Mouse (Mus musculus) hindbrain, embryonic 11.5 days (tissue): ENCODE measurements around the gene Six3. TPM values are rescaled to one million over a fixed set of nuclear protein-coding genes. Genes with fewer than 3 reads are reported as not detected.

Experiments used
- ATAC-seq: fragments of 200-750 bp; cut with Nextera tagmentation; 2 replicates; pipeline ENCODE4 v1.8.0; 2017; ENCODE audit warnings: mild to moderate bottlenecking, moderate TSS enrichment, moderate library complexity; ENCODE audit not compliant: low FRiP score
- DNase-seq: peaks from one replicate; pipeline ENCODE4 v3.0.0-alpha.2; 2015; ENCODE audit warnings: low spot score
- H3K27ac ChIP-seq: fragments of 300-500 bp; sonication (generic); 2 replicates; pipeline ENCODE4 v1.5.1; 2014; ENCODE audit warnings: mild to moderate bottlenecking, low read depth, low read length
- H3K27me3 ChIP-seq: fragments of 300-500 bp; sonication (generic); 2 replicates; pipeline ENCODE4 v1.6.1; 2014; ENCODE audit warnings: mild to moderate bottlenecking, low read length, moderate library complexity, mixed read lengths; ENCODE audit not compliant: control insufficient read depth, insufficient read depth
- H3K36me3 ChIP-seq: fragments of 300-500 bp; sonication (generic); 2 replicates; pipeline ENCODE4 v1.6.1; 2014; ENCODE audit warnings: mild to moderate bottlenecking, low read length, moderate library complexity, mixed read lengths; ENCODE audit not compliant: control insufficient read depth, insufficient read depth
- H3K4me1 ChIP-seq: fragments of 300-500 bp; sonication (generic); replicated peaks from 2 replicates; pipeline ENCODE4 v1.6.1; 2014; ENCODE audit warnings: low read length, mixed read lengths; ENCODE audit not compliant: control insufficient read depth, insufficient read depth
- H3K4me2 ChIP-seq: fragments of 300-500 bp; sonication (generic); replicated peaks from 2 replicates; pipeline ENCODE4 v1.6.1; 2014; ENCODE audit warnings: mild to moderate bottlenecking, low read depth, low read length
- H3K4me3 ChIP-seq: fragments of 300-500 bp; sonication (generic); 2 replicates; pipeline ENCODE4 v1.5.1; 2014; ENCODE audit warnings: low read depth, low read length
- H3K9ac ChIP-seq: fragments of 300-500 bp; sonication (generic); 2 replicates; pipeline ENCODE4 v1.6.1; 2014; ENCODE audit warnings: low read depth, low read length
- H3K9me3 ChIP-seq: fragments of 300-500 bp; sonication (generic); 2 replicates; pipeline ENCODE4 v1.6.1; 2016; ENCODE audit warnings: low read length; ENCODE audit not compliant: control insufficient read depth
- WGBS: fragments of 180-500 bp; shearing (Covaris S2); extraction: QIAGEN DNeasy Blood & Tissue Kit; methylation state at CpG from one replicate; pipeline ENCODE4 v1.1.7; 2014; 5-methylcytosine and 5-hydroxymethylcytosine counted together
- polyA plus RNA-seq: library from polyadenylated mRNA; unstranded; fragments of >200 nt; fragmentation: Nextera tagmentation; extraction: Ambion mirVana; gene quantifications from 2 replicates; pipeline ENCODE4 v1.2.1, GENCODE M21; 2014

Six3 gene
- polyA plus RNA-seq = 0.09 and 0.18 TPM in 2 replicates

DNA sequence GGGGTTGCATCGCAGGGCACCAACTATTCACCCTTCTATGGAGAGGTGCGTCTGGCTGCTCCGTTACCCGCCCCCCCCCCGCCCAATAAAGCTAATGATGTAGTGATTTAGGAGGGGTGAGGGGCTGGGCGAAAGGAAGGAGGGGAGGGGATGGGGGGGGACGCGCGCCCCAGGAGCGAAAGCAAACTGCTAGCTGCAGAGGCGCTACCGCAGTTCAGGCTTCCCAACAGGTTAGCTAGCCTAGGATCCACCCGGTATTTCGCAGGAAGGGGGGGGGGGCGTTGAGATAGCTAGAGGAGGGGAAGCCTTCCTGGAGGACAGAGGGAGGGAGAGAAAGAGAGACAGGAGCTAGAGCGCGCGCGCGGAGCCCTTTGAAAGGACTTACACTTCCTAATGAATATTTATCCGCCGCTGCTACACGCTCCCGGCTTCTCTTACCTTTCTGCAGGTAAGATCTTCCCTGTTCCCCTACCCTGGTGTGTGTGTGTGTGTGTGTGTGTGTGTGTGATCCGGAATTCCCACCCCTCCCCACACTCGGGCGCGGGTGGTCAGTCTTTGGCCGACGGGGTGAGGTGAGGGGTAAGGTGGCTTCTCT is at the start of gene Six3:
Gene Six3 (plus strand): TSS at position 343 of the 595 bp plus-strand sequence.
- Histone ChIP-seq H3K36me3 (no peaks in the 10 kb centered on the region), H3K27me3 (peaks cover 99% of the 10 kb centered on the region), H3K4me2 (no peak within 1 kb of the TSS), H3K27ac (no peak within 1 kb of the TSS), H3K9ac (no peak within 1 kb of the TSS), H3K9me3 (no peaks in the 10 kb centered on the region), H3K4me3 (no peak within 1 kb of the TSS), H3K4me1 (no peaks in the 10 kb centered on the region; the same call in 1 of the 2 replicates)
- under 1% methylated on average over 20 of the region's 30 CpGs for WGBS
- ATAC-seq = no peak
- DNase-seq = peak; percentile 51

DNA sequence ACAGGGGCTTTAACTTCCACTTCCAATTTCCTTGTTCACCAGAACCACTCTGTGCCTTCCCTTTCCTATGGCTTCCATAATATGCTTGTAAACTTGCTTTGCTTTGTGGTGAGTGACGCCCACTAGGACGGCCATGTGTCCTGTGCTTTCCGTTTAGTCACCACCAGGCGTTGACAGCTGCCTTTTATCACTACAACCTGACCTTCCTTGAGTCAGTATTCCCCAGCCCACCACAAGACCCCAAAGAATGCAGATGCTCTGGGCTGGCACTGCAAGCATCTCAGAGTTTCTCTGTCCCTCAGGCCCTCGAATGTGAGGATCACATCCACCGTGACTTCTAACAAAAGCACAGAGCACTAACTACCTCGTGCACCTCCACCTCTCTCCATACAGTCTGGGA is 49.3 kb upstream of the Six3 start:
- H3K27me3 ChIP-seq = no peaks in the 10 kb centered on the region; the same call in 1 of the 2 replicates
- H3K9ac ChIP-seq = no peak overlapping the region
- H3K36me3 ChIP-seq = no peaks in the 10 kb centered on the region
- no peak overlapping the region for H3K4me3 ChIP-seq
- no peaks in the 10 kb centered on the region for H3K4me1 ChIP-seq
- 70% methylated on average over 7 of the region's 7 CpGs for WGBS
- no peak overlapping the region for H3K4me2 ChIP-seq
- ATAC-seq (no peak), DNase-seq (no peak)
- H3K9me3 ChIP-seq = no peaks in the 10 kb centered on the region
- no peak overlapping the region for H3K27ac ChIP-seq

DNA sequence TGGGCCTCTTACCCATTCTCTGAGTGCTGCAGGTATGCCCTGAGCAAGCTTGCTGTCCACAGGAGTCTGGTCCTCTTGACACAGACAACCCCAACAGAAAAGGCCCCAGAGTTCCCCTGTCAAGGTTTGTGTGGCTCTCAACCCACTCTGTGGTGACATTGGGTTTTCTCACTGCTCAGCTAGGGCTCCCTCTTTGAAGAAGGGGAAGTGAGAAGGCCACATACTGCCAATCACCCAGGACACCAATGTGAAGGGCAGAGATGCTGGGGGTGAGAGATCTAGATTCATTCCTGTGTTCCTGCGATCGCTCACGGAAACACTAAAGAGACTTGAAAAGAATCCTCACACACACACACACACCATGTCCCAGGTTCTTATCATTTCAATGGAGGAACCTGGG is 39.4 kb upstream of the Six3 start:
- Histone ChIP-seq H3K4me3 (no peak overlapping the region), H3K9ac (no peak overlapping the region), H3K9me3 (no peaks in the 10 kb centered on the region), H3K27ac (no peak overlapping the region), H3K4me1 (no peaks in the 10 kb centered on the region), H3K27me3 (no peaks in the 10 kb centered on the region), H3K36me3 (no peaks in the 10 kb centered on the region), H3K4me2 (no peak overlapping the region)
- ATAC-seq (no peak), DNase-seq (no peak)
- 87% methylated on average over 3 of the region's 3 CpGs for WGBS

DNA sequence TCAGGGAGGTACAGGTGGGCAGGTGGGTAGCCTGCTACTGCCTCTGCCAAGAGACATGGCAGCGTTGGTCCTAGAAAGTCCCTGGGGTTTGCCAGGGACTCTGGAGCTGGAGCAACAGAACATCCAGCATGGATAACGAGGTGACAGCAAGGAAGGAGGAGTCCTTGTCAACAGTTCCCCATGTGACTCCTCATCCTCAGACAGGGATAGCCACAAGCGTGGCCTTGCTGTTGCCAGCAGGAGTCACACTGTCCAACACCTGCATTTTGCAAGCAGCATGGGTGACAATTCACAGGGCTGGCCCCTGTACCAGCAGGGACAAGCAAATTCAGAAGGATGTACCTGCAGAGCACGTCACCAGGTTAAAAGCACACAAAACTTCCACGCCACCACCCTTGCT is 35.1 kb upstream of the Six3 start:
- H3K9me3 ChIP-seq = no peaks in the 10 kb centered on the region
- WGBS = 71% methylated on average over 5 of the region's 5 CpGs
- ATAC-seq (no peak), DNase-seq (no peak)
- no peak overlapping the region for H3K4me2 ChIP-seq
- no peaks in the 10 kb centered on the region for H3K4me1 ChIP-seq
- H3K36me3 ChIP-seq = no peaks in the 10 kb centered on the region
- no peak overlapping the region for H3K27ac ChIP-seq
- no peaks in the 10 kb centered on the region for H3K27me3 ChIP-seq
- no peak overlapping the region for H3K4me3 ChIP-seq
- H3K9ac ChIP-seq = no peak overlapping the region

DNA sequence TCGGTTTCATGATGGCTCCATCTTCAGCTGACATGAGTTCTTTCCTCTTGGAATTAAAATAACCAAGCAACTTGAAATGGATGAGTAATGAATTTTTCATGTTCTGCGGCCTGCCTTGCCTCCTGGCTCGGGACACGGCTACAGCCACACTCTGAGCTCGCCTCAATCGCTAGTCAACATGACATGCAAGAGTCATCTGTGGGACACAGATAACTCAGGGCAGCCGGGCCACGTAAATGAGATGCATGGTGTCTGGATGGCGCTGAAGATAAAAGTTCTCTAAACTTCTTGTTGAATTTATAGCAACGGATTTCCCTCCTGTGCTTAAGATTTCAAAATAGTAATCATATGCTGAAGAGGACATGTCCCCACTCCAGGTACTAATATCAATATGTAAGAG is 34.1 kb upstream of the Six3 start:
- Histone ChIP-seq H3K27ac (no peak overlapping the region), H3K27me3 (no peaks in the 10 kb centered on the region), H3K36me3 (no peaks in the 10 kb centered on the region), H3K9me3 (no peaks in the 10 kb centered on the region), H3K9ac (no peak overlapping the region), H3K4me2 (no peak overlapping the region), H3K4me3 (no peak overlapping the region), H3K4me1 (no peaks in the 10 kb centered on the region)
- no peak for ATAC-seq
- WGBS = 90% methylated on average over 10 of the region's 10 CpGs
- no peak for DNase-seq

DNA sequence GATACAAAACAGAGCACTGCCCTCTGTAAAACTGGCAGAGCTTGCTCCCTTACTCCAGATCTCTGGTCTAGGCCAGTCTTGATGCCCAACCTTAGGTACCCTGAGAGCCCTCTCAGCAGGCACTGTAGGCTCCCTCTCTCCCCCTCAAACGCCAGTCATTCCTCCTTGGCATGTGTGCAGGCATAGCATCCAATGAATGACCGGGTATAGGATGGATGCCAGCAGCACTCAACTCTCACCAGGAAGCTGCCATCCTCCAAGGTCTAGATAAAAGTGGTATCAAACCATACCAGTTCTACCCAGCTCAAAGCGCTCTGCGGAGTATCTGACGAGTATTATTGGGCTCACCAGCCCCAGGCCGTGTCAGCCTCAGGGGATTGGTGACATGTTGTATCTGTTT is 33.2 kb upstream of the Six3 start:
- DNase-seq (no peak), ATAC-seq (no peak)
- 94% methylated on average over 6 of the region's 6 CpGs for WGBS
- Histone ChIP-seq H3K9me3 (no peaks in the 10 kb centered on the region), H3K27me3 (no peaks in the 10 kb centered on the region), H3K27ac (no peak overlapping the region), H3K4me1 (no peaks in the 10 kb centered on the region), H3K4me3 (no peak overlapping the region), H3K4me2 (no peak overlapping the region), H3K36me3 (no peaks in the 10 kb centered on the region), H3K9ac (no peak overlapping the region)

DNA sequence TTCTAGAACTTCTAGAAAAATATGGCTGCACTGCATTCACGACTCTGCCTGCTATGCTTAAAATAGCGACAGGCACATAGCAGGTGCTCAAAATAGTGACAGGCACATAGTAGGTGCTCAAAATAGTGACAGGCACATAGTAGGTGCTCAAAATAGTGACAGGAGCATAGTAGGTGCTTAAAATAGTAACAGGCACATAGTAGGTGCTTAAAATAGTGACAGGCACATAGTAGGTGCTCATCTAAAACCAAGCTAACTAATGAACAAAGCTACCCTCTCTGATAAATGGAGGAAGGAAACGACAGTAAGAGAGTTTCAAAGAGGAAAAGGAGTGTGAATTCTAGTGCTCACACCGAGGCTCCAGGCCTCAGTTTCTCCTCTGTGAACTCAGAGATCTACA is 29.2 kb upstream of the Six3 start:
- Histone ChIP-seq H3K9ac (no peak overlapping the region), H3K27me3 (no peaks in the 10 kb centered on the region), H3K4me3 (no peak overlapping the region), H3K27ac (no peak overlapping the region), H3K36me3 (no peaks in the 10 kb centered on the region), H3K4me2 (no peak overlapping the region), H3K4me1 (no peaks in the 10 kb centered on the region), H3K9me3 (no peaks in the 10 kb centered on the region)
- no peak for DNase-seq
- 89% methylated on average over 4 of the region's 4 CpGs for WGBS
- ATAC-seq = no peak

DNA sequence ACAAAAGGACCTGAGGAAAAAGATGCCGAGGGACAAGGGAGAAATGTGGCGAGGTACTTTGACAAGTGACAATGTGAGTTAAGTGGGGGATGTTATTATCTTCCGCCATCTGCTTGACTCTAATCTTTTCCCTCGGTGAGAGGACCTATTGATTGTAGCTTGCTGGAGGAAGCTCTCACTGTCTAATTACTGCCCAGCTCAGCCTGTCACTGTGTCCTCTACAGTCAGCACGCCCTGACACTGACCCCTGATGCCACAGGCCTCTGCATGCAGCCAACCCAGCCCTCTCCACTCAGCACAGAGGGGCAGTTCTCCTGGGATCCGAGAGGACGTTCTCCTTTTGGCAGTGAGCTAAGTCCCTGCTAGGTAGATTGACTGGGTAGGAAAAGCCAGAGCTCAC is 28.8 kb upstream of the Six3 start:
- Histone ChIP-seq H3K27me3 (no peaks in the 10 kb centered on the region), H3K4me1 (no peaks in the 10 kb centered on the region), H3K27ac (no peak overlapping the region), H3K9me3 (no peaks in the 10 kb centered on the region), H3K36me3 (no peaks in the 10 kb centered on the region), H3K4me3 (no peak overlapping the region), H3K4me2 (no peak overlapping the region), H3K9ac (no peak overlapping the region)
- DNase-seq = peak; percentile 8
- 63% methylated on average over 7 of the region's 7 CpGs for WGBS
- ATAC-seq = no peak

DNA sequence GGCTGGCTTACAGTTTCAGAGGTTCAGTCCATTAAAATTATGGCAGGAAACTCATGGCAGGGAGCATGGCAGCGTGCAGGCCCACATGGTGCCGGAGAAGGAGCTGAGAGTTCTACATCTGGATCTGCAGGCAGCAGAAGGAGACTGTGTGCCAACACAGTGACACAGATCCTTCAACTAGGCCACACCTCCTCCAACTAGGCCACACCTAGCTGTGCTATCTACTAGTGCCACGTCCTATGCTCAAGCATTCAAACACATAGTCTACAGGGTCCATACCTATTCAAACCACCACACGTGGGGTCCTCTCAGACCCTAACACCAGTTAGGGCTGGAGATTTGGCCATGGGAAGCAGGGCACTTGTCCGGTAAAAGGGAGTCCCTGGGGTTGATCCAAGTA is 27.6 kb upstream of the Six3 start:
- 90% methylated on average over 5 of the region's 5 CpGs for WGBS
- no peak for ATAC-seq
- Histone ChIP-seq H3K27me3 (no peaks in the 10 kb centered on the region), H3K27ac (no peak overlapping the region), H3K9ac (no peak overlapping the region), H3K36me3 (no peaks in the 10 kb centered on the region), H3K4me3 (no peak overlapping the region), H3K4me2 (no peak overlapping the region), H3K4me1 (no peaks in the 10 kb centered on the region), H3K9me3 (no peaks in the 10 kb centered on the region)
- DNase-seq = no peak
